Mouse (Mus musculus) bone marrow, adult 2 months (tissue): ENCODE results near the gene Ccdc169. TPM values are rescaled to one million over a fixed set of nuclear protein-coding genes. Genes with fewer than 3 reads are reported as not detected.
A peak's percentile ranks its signal among the peaks of the same experiment; 100 is the strongest.

Experiments
- H3K27ac ChIP-seq: fragments of 200-500 bp; 2 replicates; pipeline ENCODE4 v1.5.1; 2012; ENCODE audit warnings: low read depth, mild to moderate bottlenecking, control low read depth, inconsistent platforms, low read length; ENCODE audit not compliant: control insufficient read depth, poor library complexity, insufficient read depth
- H3K4me1 ChIP-seq: fragments of 200-500 bp; 2 replicates; pipeline ENCODE4 v1.6.1; 2011; ENCODE audit warnings: low read length; ENCODE audit not compliant: control insufficient read depth, insufficient read depth
- H3K4me3 ChIP-seq: fragments of 200-500 bp; replicated peaks from 2 replicates; pipeline ENCODE3; 2011; ENCODE audit warnings: mild to moderate bottlenecking, low read depth, low read length, control low read depth; ENCODE audit not compliant: control insufficient read depth
- CTCF ChIP-seq: fragments of 200-500 bp; IDR thresholded peaks from 2 replicates; pipeline ENCODE4 v1.5.1; 2011; ENCODE audit warnings: low read length, control low read depth; ENCODE audit not compliant: control insufficient read depth, insufficient read depth
- POLR2A ChIP-seq: fragments of 200-500 bp; IDR thresholded peaks from 2 replicates; pipeline ENCODE4 v1.6.1; 2011; ENCODE audit warnings: low read depth, mild to moderate bottlenecking, control low read depth, low read length, borderline replicate concordance; ENCODE audit not compliant: control insufficient read depth
- WGBS: fragments of 180-500 bp; shearing (Covaris S2); methylation state at CpG from one replicate; pipeline ENCODE4 v1.1.7; 2018; 5-methylcytosine and 5-hydroxymethylcytosine counted together
- polyA plus RNA-seq: library from polyadenylated mRNA; stranded (reverse); fragments of >200 nt; gene quantifications from 2 replicates; pipeline ENCODE4 v1.2.4, GENCODE M21; 2011; ENCODE audit warnings: low replicate concordance; ENCODE audit not compliant: missing spikeins, insufficient read depth, insufficient read length

Gene Ccdc169
- polyA plus RNA-seq, 1 experiment = not detected

DNA sequence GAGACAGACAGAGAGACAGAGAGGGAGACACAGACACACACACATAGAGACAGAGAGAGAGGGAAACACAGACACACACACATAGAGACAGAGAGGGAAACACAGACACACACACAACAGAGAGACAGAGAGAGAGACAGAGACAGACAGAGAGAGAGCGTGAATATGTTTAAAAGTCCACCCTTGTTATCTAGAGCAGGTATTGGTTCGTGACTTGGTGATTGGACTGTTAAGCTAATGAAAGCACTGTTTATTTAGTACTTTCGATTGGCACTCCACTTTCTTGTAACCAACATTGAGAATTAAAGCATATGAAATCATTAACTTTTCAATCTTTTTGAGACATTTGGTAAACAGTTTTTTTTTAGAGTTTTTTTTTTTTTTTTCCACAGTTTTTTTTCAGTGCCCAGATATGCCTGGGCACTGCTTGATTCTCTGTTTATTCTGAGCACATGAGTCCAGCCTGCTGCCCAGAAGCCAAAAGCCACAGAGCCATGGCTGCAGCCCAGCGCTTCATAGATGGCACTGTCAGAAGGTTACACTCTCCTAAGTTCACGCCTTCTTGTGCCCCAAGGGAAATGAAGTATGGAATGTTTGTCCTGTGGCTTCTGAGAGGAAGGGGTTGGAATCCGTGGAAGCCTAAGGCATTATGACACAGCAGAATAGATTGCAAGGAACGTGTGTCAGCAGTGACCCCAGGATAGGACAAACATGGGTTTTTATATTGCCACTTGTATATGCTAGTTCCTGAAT is 22.6 kb upstream of the Ccdc169 start:
- no peak for TF ChIP-seq POLR2A
- no peak for TF ChIP-seq CTCF
- H3K4me3 ChIP-seq = no peak overlapping the region
- peaks cover 1% of the 10 kb centered on the region; the same call in 1 of the 2 replicates for H3K4me1 ChIP-seq
- no peak overlapping the region for H3K27ac ChIP-seq
- WGBS = 58% methylated on average over 7 of the region's 7 CpGs

DNA sequence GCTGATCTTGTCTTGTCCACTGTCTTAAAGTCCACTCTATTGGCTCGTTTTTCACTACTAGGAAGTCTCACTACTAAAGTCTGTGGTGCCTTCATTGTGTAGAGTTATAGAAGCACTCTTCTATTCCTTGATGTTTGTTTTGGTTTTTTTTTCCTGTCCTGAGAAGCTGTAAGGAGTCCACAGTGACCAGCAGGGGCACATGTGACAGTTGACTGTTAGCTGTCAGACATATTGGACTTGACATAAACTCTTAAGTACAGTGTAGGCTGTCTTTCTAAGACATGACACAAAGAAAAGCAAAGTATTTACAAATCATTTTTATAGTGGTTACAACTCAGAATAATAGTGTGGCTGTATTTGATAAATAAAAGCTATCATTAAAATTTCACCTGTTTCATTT is 22.1 kb upstream of the Ccdc169 start:
- H3K4me1 ChIP-seq = peaks cover 1% of the 10 kb centered on the region; the same call in 1 of the 2 replicates
- H3K27ac ChIP-seq = no peak overlapping the region
- no peak overlapping the region for H3K4me3 ChIP-seq
- WGBS = 43% methylated on average over 1 of the region's 1 CpGs
- TF ChIP-seq POLR2A = no peak
- no peak for TF ChIP-seq CTCF

DNA sequence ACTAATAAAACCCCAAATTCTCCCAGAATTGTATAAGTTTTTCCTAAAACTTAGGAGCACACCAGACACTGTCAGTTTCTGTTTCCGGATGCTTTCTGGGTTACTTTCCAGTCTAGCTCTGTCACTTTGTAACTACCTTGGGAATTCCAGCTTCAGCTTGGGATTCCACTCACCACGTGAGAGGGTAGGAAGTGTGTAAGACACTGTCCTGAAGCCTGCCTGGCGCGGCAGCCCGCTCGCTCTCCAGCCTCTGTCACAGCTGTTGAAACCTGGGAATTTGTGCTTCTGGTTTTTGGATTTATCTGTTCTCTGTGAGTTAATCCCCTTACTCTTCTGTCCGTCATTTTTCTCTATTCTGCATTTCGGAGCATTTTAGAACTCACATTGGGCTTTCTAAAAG is 21.1 kb upstream of the Ccdc169 start:
- no peak overlapping the region for H3K4me3 ChIP-seq
- peaks cover 1% of the 10 kb centered on the region; the same call in 1 of the 2 replicates for H3K4me1 ChIP-seq
- 91% methylated on average over 8 of the region's 8 CpGs for WGBS
- no peak for TF ChIP-seq POLR2A
- no peak for TF ChIP-seq CTCF
- no peak overlapping the region for H3K27ac ChIP-seq

DNA sequence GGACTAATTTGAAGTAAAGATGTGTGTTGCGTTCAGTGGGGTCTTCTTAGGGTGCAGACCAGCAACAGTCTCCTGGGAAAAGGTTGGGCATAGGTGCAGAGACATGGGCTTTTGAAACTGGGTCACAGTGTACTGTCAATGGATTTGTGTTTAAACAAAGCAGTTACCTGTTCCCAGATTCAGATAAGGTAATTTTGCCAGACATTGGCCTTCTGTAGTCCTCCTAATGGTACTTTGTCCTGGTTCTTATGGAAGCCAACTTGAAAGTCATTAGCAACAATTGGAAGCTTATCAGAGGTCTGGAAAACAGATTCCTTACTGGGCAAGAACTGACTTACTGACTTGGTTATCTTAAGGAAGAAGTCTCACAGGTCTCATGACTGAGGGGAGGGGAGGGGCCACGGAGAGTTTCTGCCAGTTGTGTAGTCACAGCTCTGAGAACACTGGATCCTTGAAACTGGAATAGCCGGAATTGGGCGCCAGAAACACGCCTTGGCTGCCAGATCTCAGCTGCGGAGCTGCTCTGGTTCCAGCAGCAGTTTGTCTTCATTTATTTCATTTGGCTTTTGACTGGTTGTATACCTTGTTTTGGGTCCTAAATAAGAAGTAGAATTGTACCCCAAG is 17.8 kb upstream of the Ccdc169 start:
- H3K4me1 ChIP-seq = no peaks in the 10 kb centered on the region; the same call in 1 of the 2 replicates
- H3K27ac ChIP-seq = no peak overlapping the region
- no peak overlapping the region for H3K4me3 ChIP-seq
- TF ChIP-seq CTCF (no peak), POLR2A (no peak)
- 90% methylated on average over 6 of the region's 6 CpGs for WGBS

DNA sequence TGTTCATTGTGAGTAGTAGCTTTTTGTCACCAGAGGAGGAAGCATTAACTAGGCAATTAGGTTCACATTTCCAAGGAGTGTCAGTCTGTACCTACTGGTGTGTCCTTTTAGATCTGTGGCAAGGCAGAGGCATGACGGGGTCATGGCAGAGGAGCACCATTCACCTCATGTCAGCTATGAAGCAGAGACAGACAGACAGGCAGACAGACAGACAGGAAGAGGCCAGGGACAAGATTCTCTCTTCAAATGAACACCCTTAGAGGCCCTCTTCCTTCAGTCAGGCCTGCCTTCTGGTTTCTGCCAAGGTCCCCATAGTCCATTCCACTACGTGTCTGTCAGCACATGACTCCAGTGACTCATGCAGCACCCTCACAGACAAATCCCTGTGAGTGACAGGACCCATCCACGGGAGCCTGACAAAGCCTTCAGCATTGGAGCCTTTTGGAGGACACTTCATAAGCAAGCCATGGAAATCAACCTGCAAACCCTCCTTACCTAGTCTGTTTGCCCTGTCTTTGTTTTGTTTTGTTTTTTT is 14.7 kb upstream of the Ccdc169 start:
- Histone ChIP-seq H3K4me3 (no peak overlapping the region), H3K27ac (no peak overlapping the region), H3K4me1 (no peaks in the 10 kb centered on the region)
- 81% methylated on average over 3 of the region's 3 CpGs for WGBS
- TF ChIP-seq CTCF (no peak), POLR2A (no peak)

DNA sequence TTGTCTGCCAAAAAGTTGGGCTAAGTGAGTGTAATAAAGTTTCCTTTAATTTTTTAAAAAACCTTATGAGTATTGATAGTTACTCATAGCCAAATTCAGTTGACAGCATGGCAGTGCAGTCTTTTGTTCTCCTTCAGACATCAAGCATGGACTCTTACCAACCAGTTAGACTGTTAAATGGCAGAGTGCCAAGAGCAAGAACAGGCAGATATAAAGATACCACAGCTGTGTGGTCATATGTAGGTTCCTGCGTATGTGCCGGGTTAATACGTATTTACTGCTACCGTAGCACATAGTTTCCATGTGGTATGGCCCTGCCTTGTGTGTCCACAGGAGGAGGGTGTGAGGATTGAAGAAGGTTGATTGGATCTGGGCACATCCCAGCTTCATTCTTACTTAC is 14.1 kb upstream of the Ccdc169 start:
- TF ChIP-seq CTCF (no peak), POLR2A (no peak)
- WGBS = 71% methylated on average over 4 of the region's 4 CpGs
- H3K4me3 ChIP-seq = no peak overlapping the region
- H3K27ac ChIP-seq = no peak overlapping the region
- H3K4me1 ChIP-seq = no peaks in the 10 kb centered on the region

DNA sequence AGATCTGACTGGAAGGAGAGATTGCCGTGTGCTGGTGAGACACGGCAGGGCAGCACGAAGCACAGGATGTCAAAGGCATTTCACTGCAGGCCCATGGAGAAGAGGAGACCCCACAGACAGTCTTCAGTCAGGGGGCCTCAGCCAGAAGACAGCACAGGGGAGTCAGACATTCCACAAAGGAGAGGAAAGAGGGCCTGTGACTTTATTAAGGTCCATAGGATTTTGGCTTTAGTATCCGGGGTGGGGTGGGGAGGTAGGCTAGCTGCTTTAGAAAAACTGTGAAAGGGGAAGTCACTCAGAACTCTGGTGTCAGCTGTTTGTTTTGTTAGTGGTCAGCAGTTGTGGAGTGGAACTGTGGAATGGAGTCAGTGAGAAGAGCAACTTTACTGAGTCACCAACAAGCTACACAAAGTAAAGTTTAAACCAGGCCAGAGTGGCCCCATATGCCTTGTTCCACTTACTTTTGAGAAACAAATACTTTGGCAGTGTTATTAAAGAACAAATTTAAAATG is 7.9 kb upstream of the Ccdc169 start:
- Histone ChIP-seq H3K27ac (0 out of 2 replicates have a peak overlapping the region, but pooled peaks have one; percentile 4), H3K4me1 (no peaks in the 10 kb centered on the region; the same call in 1 of the 2 replicates), H3K4me3 (no peak overlapping the region)
- 67% methylated on average over 4 of the region's 4 CpGs for WGBS
- TF ChIP-seq POLR2A = no peak
- no peak for TF ChIP-seq CTCF

DNA sequence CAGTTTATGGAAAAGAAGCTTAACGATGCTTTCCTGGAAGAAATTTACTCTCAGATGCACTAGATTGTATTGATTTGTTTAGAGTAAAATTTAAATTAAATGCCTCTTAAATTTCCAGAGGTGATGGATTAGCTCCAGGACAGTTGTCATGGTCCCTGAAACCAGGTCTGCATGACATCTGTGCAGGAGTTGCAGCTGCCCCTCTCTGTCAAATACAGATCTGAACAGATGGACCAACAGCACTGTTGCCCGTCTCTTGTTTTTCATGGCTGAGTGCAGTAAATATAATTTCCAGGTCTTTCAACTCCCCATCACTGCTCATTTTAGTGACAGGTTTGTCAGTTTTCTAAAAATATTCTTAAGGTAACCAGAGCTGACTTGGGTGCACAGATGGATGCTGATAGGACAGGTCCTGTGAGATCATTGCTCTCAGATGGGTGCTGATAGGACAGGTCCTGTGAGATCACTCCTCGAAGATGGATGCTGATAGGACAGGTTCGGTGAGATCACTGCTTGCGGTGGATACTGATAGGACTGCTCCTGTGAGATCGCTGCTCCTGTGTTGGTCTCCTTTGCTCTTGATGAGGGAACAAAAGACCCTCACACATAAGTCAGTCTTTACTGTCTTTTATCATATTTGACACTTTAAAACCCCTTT is 5.4 kb upstream of the Ccdc169 start:
- Histone ChIP-seq H3K4me1 (no peaks in the 10 kb centered on the region; the same call in 1 of the 2 replicates), H3K27ac (no peak overlapping the region), H3K4me3 (no peak overlapping the region)
- WGBS = 90% methylated on average over 6 of the region's 6 CpGs
- TF ChIP-seq POLR2A = no peak
- no peak for TF ChIP-seq CTCF
